8 mouse cellular contexts compared by ENCODE assay signal in the genomic region with DNA sequence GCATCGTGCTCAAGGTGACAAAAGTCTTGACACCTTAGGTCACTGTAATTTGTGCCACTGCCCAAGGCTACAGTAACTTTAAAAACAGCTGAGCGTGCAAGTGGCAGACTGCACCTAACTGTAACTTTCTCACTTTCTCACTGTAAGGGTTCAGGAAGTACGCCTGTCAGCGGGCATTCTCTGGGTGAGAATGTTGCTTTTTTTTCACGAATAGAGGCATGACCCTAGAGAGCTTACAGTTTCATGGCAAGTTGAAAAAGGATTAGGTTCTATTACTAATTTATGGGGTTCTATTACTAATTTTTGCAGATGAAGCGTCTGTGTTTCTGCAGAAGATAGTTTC. TPM values are rescaled to one million over a fixed set of nuclear protein-coding genes. Genes with fewer than 3 reads are reported as not detected.
DNase-seq lines count a peak whose midpoint lies in the region; ATAC-seq lines count a peak whose summit lies in the region.

No protein-coding gene starts in this region.

- peaks cover 20% of the 10 kb centered on the region for H3K4me1 ChIP-seq in kidney, embryonic 16.5 days (ENCODE audit: insufficient read depth, low read length)
- H3K4me1 ChIP-seq in embryonic facial prominence, embryonic 11.5 days (ENCODE audit: control insufficient read depth, insufficient read depth, low read length), result no peaks in the 10 kb centered on the region
- H3K4me1 ChIP-seq in intestine, embryonic 15.5 days (replicated peaks), result no peaks in the 10 kb centered on the region; the same call in 1 of the 2 replicates
- H3K4me1 ChIP-seq in neural tube, embryonic 12.5 days, result peaks cover 3% of the 10 kb centered on the region; the same call in 1 of the 2 replicates

- no peaks in the 10 kb centered on the region for H3K9me3 ChIP-seq in kidney, embryonic 16.5 days (ENCODE audit: low read length)
- H3K9me3 ChIP-seq in embryonic facial prominence, embryonic 11.5 days (replicated peaks; ENCODE audit: control insufficient read depth, low read length), result no peaks in the 10 kb centered on the region
- H3K9me3 ChIP-seq in intestine, embryonic 15.5 days, result no peaks in the 10 kb centered on the region
- H3K9me3 ChIP-seq in neural tube, embryonic 12.5 days, result no peaks in the 10 kb centered on the region

- no peak for ATAC-seq in kidney, embryonic 16.5 days (ENCODE audit: low FRiP score, low TSS enrichment)
- peak; percentile 37; the same call in 1 of the 2 replicates for ATAC-seq in embryonic facial prominence, embryonic 11.5 days (replicated peaks; ENCODE audit: insufficient number of reproducible peaks, low FRiP score, low TSS enrichment, low read depth)
- peak; percentile 41 for ATAC-seq in intestine, embryonic 15.5 days
- no peak for ATAC-seq in neural tube, embryonic 12.5 days (ENCODE audit: low FRiP score, low read depth)

- no peaks in the 10 kb centered on the region for H3K36me3 ChIP-seq in kidney, embryonic 16.5 days (ENCODE audit: insufficient read depth, low read length)
- H3K36me3 ChIP-seq in embryonic facial prominence, embryonic 11.5 days (replicated peaks; ENCODE audit: control insufficient read depth, insufficient read depth, low read depth, low read length), result no peaks in the 10 kb centered on the region
- no peaks in the 10 kb centered on the region for H3K36me3 ChIP-seq in intestine, embryonic 15.5 days
- H3K36me3 ChIP-seq in neural tube, embryonic 12.5 days, result no peaks in the 10 kb centered on the region

- no peaks in the 10 kb centered on the region for H3K27me3 ChIP-seq in kidney, embryonic 16.5 days (ENCODE audit: insufficient read depth, low read length)
- H3K27me3 ChIP-seq in embryonic facial prominence, embryonic 11.5 days (ENCODE audit: control insufficient read depth, insufficient read depth, low read length), result no peaks in the 10 kb centered on the region
- H3K27me3 ChIP-seq in intestine, embryonic 15.5 days (replicated peaks), result no peaks in the 10 kb centered on the region
- H3K27me3 ChIP-seq in neural tube, embryonic 12.5 days (replicated peaks), result no peaks in the 10 kb centered on the region

- H3K4me2 ChIP-seq in kidney, embryonic 16.5 days (replicated peaks; ENCODE audit: low read depth, low read length), result peak overlapping the region; percentile 81
- H3K4me2 ChIP-seq in embryonic facial prominence, embryonic 11.5 days (ENCODE audit: low read depth, low read length), result peak overlapping the region; percentile 79
- peak overlapping the region; percentile 62 for H3K4me2 ChIP-seq in intestine, embryonic 15.5 days (replicated peaks)
- H3K4me2 ChIP-seq in neural tube, embryonic 12.5 days (replicated peaks), result peak overlapping the region; percentile 73

- H3K27ac ChIP-seq in kidney, embryonic 16.5 days (ENCODE audit: low read length), result peak overlapping the region; percentile 95
- no peak overlapping the region for H3K27ac ChIP-seq in embryonic facial prominence, embryonic 11.5 days (replicated peaks; ENCODE audit: low read depth, low read length)
- peak overlapping the region; percentile 96 for H3K27ac ChIP-seq in intestine, embryonic 15.5 days
- no peak overlapping the region for H3K27ac ChIP-seq in neural tube, embryonic 12.5 days

- DNase-seq in kidney, adult 18-20 months, result no peak
- no peak for DNase-seq in embryonic facial prominence, embryonic 11.5 days (ENCODE audit: low spot score)
- no peak for DNase-seq in gastrocnemius, postnatal 14 days
- DNase-seq in gastrocnemius, adult 8-10 months (ENCODE audit: low spot score in 2 of 2), result no peak
- DNase-seq in right cerebral cortex, adult 18-20 months, result no peak

- intact Hi-C loops in gastrocnemius, postnatal 14 days (cut with DNase I; ENCODE audit: low total_unique reads), result no loop called here

- peak overlapping the region; percentile 97 for H3K4me3 ChIP-seq in kidney, embryonic 16.5 days (ENCODE audit: low read length)
- peak overlapping the region; percentile 60 for H3K4me3 ChIP-seq in embryonic facial prominence, embryonic 11.5 days (ENCODE audit: low read depth, low read length)
- peak overlapping the region; percentile 88 for H3K4me3 ChIP-seq in intestine, embryonic 15.5 days (replicated peaks)
- H3K4me3 ChIP-seq in neural tube, embryonic 12.5 days, result peak overlapping the region; percentile 69

- H3K9ac ChIP-seq in kidney, embryonic 16.5 days (replicated peaks; ENCODE audit: low read length), result peak overlapping the region; percentile 89
- peak overlapping the region; percentile 78 for H3K9ac ChIP-seq in embryonic facial prominence, embryonic 11.5 days (replicated peaks; ENCODE audit: low read length)
- peak overlapping the region; percentile 87 for H3K9ac ChIP-seq in intestine, embryonic 15.5 days
- H3K9ac ChIP-seq in neural tube, embryonic 12.5 days, result peak overlapping the region; percentile 80

- WGBS in kidney, embryonic 16.5 days, result 3% methylated on average over 6 of the region's 6 CpGs
- WGBS in embryonic facial prominence, embryonic 11.5 days, result 6% methylated on average over 6 of the region's 6 CpGs
- 3% methylated on average over 6 of the region's 6 CpGs for WGBS in intestine, embryonic 15.5 days
- WGBS in neural tube, embryonic 12.5 days, result 6% methylated on average over 6 of the region's 6 CpGs

RNA-seq across cellular contexts. Expression of a gene that starts 0.7 kb away (rescaled TPM):
- 40.1 and 40.4 TPM in 2 replicates for polyA plus RNA-seq in kidney, embryonic 16.5 days (2015; fragmentation: Nextera tagmentation; extraction: Ambion mirVana)
- 23.1 and 23.3 TPM in 2 replicates for polyA plus RNA-seq in embryonic facial prominence, embryonic 11.5 days (2014; fragmentation: Nextera tagmentation; extraction: Ambion mirVana)
- 29.5 and 30.0 TPM in 2 replicates for polyA plus RNA-seq in intestine, embryonic 15.5 days (2015; fragmentation: Nextera tagmentation; extraction: Ambion mirVana)
- 19.3 and 20.1 TPM in 2 replicates for polyA plus RNA-seq in neural tube, embryonic 12.5 days (2016; fragmentation: Nextera tagmentation; extraction: Ambion mirVana)
- 10 to 100 TPM in 1 of 2 experiments, 1 to 10 TPM in 1; 8.5 to 10.3 TPM for total RNA-seq in gastrocnemius, postnatal 14 days (2021)
- 10 to 100 TPM in 2 of 4 experiments, 1 to 10 TPM in 2; 9.4 to 11.9 (median 10.1) TPM for total RNA-seq in gastrocnemius, adult 8-10 months (2022)

RNA-seq across cellular contexts. Expression of a gene that starts 10.8 kb away (rescaled TPM):
- polyA plus RNA-seq in kidney, embryonic 16.5 days (2015; fragmentation: Nextera tagmentation; extraction: Ambion mirVana), result 0.27 and 0.29 TPM in 2 replicates
- 0.07 TPM in 1 of 2 replicates, not detected in the other for polyA plus RNA-seq in embryonic facial prominence, embryonic 11.5 days (2014; fragmentation: Nextera tagmentation; extraction: Ambion mirVana)
- 0.11 TPM in 2 replicates for polyA plus RNA-seq in intestine, embryonic 15.5 days (2015; fragmentation: Nextera tagmentation; extraction: Ambion mirVana)
- not detected in 2 replicates for polyA plus RNA-seq in neural tube, embryonic 12.5 days (2016; fragmentation: Nextera tagmentation; extraction: Ambion mirVana)
- not detected for total RNA-seq in gastrocnemius, postnatal 14 days (2021)
- not detected for total RNA-seq in gastrocnemius, adult 8-10 months (2022)

Comparison
In these comparisons a context has a peak if more than half of its experiments do, and no peak if none do; other contexts are left out.
1. ATAC-seq: peak in embryonic facial prominence, embryonic 11.5 days (single experiment) and intestine, embryonic 15.5 days (single experiment); none in kidney, embryonic 16.5 days (single experiment) and neural tube, embryonic 12.5 days (single experiment).
2. H3K27ac ChIP-seq: peak in kidney, embryonic 16.5 days (single experiment) and intestine, embryonic 15.5 days (single experiment); none in embryonic facial prominence, embryonic 11.5 days (single experiment) and neural tube, embryonic 12.5 days (single experiment).
3. Peak in every context shown above with its lines, with median percentiles within 50 percentile points of each other: H3K4me2 ChIP-seq, H3K4me3 ChIP-seq and H3K9ac ChIP-seq.